Mouse (Mus musculus) hindbrain, embryonic 15.5 days (tissue): ENCODE results near the gene Akp3. TPM values are rescaled to one million over a fixed set of nuclear protein-coding genes. Genes with fewer than 3 reads are reported as not detected.

ENCODE experiments used
- polyA plus RNA-seq: library from polyadenylated mRNA; unstranded; fragments of >200 nt; fragmentation: Nextera tagmentation; extraction: Ambion mirVana; gene quantifications from 2 replicates; pipeline ENCODE4 v1.2.1, GENCODE M21; 2015

Gene Akp3
- polyA plus RNA-seq, 1 experiment from 2014 or later, result not detected

Other genes starting within 250 kb of the Akp3 start
- gene Alppl2, start 35.0 kb upstream of the Akp3 start, polyA plus RNA-seq, result not detected in 2 replicates
- gene Alpi, start 23.4 kb upstream of the Akp3 start, polyA plus RNA-seq, result 0.09 TPM in 1 of 2 replicates, not detected in the other
- 37.5 and 40.5 TPM in 2 replicates for gene Ecel1, start 31.5 kb downstream of the Akp3 start, polyA plus RNA-seq
- gene Prss56, start 58.3 kb downstream of the Akp3 start, polyA plus RNA-seq, result 3.0 and 3.3 TPM in 2 replicates
- not detected in 2 replicates for gene Chrnd, start 65.6 kb downstream of the Akp3 start, polyA plus RNA-seq
- gene Chrng, start 79.7 kb downstream of the Akp3 start, polyA plus RNA-seq, result 0.06 TPM in 1 of 2 replicates, not detected in the other
- gene Eif4e2, start 88.9 kb downstream of the Akp3 start, polyA plus RNA-seq, result 91.4 TPM in 2 replicates
- 1.9 and 2.2 TPM in 2 replicates for gene Efhd1, start 139.4 kb downstream of the Akp3 start, polyA plus RNA-seq
- 62.1 and 70.2 TPM in 2 replicates for gene Gigyf2, start 202.0 kb downstream of the Akp3 start, polyA plus RNA-seq